Mouse (Mus musculus) T-cell, adult 66 days (primary cell): ENCODE results near the gene Ncoa4. TPM values are rescaled to one million over a fixed set of nuclear protein-coding genes. Genes with fewer than 3 reads are reported as not detected.

ENCODE experiments used
- total RNA-seq, 2 experiments: library from RNA; stranded (reverse); gene quantifications; 3 replicates in 1 of 2; 4 replicates in 1 of 2; pipeline ENCODE4 v1.2.4; 2023

Gene Ncoa4
- total RNA-seq = 10 to 100 TPM; 74.3 to 83.8 TPM

GRCm38 (mm10) chr14:32159690-32160246 is at the start of gene Ncoa4:
Gene Ncoa4, plus strand, starts transcription at chr14:32159865.

GRCm38 (mm10) chr14:32141723-32142122 is 17.9 kb upstream of the Ncoa4 start, which contains the start of gene Msmb:
Gene Msmb, plus strand, starts transcription at chr14:32142023.

GRCm38 (mm10) chr14:32201791-32202451 is 42.3 kb downstream of the Ncoa4 start, which contains the start of the genes Timm23 and Parg:
Gene Timm23, minus strand, starts transcription at chr14:32201898.
Gene Parg, plus strand, starts transcription at chr14:32201949.

Other genes starting within 250 kb of the Ncoa4 start
- gene Galnt15, start 130.9 kb upstream of the Ncoa4 start, total RNA-seq = not detected
- gene Oxnad1, start 74.5 kb upstream of the Ncoa4 start, total RNA-seq = 10 to 100 TPM; 15.8 to 20.9 TPM
- gene Dph3, start 74.1 kb upstream of the Ncoa4 start, total RNA-seq = 10 to 100 TPM; 49.8 to 58.9 TPM
- gene Msmb, start 17.8 kb upstream of the Ncoa4 start, total RNA-seq = not detected
- gene Timm23, start 42.0 kb downstream of the Ncoa4 start, total RNA-seq = 100 to 1,000 TPM in 1 of 2 experiments, 10 to 100 TPM in 1; 89.8 to 120 TPM
- 10 to 100 TPM; 60.2 to 65.1 TPM for gene Parg, start 42.1 kb downstream of the Ncoa4 start, total RNA-seq
- under 1 TPM in 1 of 2 experiments, not detected in 1; 0.15 TPM for gene Ogdhl, start 162.2 kb downstream of the Ncoa4 start, total RNA-seq
- gene 1700024G13Rik, start 228.5 kb downstream of the Ncoa4 start, total RNA-seq = not detected